Mouse (Mus musculus): Measurements from ENCODE around the gene Lamp2.

The Lamp2 gene

GRCm38 (mm10) chrX:38453924-38454323 is 2.3 kb downstream of the Lamp2 start:
- Histone ChIP-seq H3K36me3 (ENCODE audit: control insufficient read depth, insufficient read depth, low read length, poor library complexity, severe bottlenecking) (no peaks in the 10 kb centered on the region), H3K27me3 (ENCODE audit: control insufficient read depth, insufficient read depth, low read length, poor library complexity, severe bottlenecking) (no peaks in the 10 kb centered on the region)
- DNase-seq (ENCODE audit: low read depth, low spot score): no peak

GRCm38 (mm10) chrX:38450476-38450875 is 5.8 kb downstream of the Lamp2 start:
- DNase-seq (ENCODE audit: low read depth, low spot score): no peak
- no peaks in the 10 kb centered on the region for H3K27me3 ChIP-seq (ENCODE audit: control insufficient read depth, insufficient read depth, low read length, poor library complexity, severe bottlenecking)
- H3K36me3 ChIP-seq (ENCODE audit: control insufficient read depth, insufficient read depth, low read length, poor library complexity, severe bottlenecking): no peaks in the 10 kb centered on the region

GRCm38 (mm10) chrX:38445705-38446104 is 10.5 kb downstream of the Lamp2 start:
- H3K27me3 ChIP-seq (ENCODE audit: control insufficient read depth, insufficient read depth, low read length, poor library complexity, severe bottlenecking): no peaks in the 10 kb centered on the region
- H3K36me3 ChIP-seq (ENCODE audit: control insufficient read depth, insufficient read depth, low read length, poor library complexity, severe bottlenecking): no peaks in the 10 kb centered on the region
- no peak for DNase-seq (ENCODE audit: low read depth, low spot score)

GRCm38 (mm10) chrX:38442425-38442824 is 13.8 kb downstream of the Lamp2 start:
- no peaks in the 10 kb centered on the region for H3K36me3 ChIP-seq (ENCODE audit: control insufficient read depth, insufficient read depth, low read length, poor library complexity, severe bottlenecking)
- no peak for DNase-seq (ENCODE audit: low read depth, low spot score)

GRCm38 (mm10) chrX:38439629-38440028 is 16.6 kb downstream of the Lamp2 start:
- H3K36me3 ChIP-seq (ENCODE audit: control insufficient read depth, insufficient read depth, low read length, poor library complexity, severe bottlenecking): no peaks in the 10 kb centered on the region; the same call in 1 of the 2 replicates
- DNase-seq (ENCODE audit: low read depth, low spot score): no peak
- H3K27me3 ChIP-seq (ENCODE audit: control insufficient read depth, insufficient read depth, low read length, poor library complexity, severe bottlenecking): no peaks in the 10 kb centered on the region

More at GRCm38 (mm10) chrX:38442425-38442824, 13.8 kb downstream of the Lamp2 start:
- H3K27me3 ChIP-seq (ENCODE audit: control insufficient read depth, insufficient read depth, low read length, poor library complexity, severe bottlenecking): no peaks in the 10 kb centered on the region

- peak; percentile 76 for DNase-seq (ENCODE audit: low read depth, low spot score)
- Histone ChIP-seq H3K36me3 (ENCODE audit: control insufficient read depth, insufficient read depth, low read length, poor library complexity, severe bottlenecking) (no peaks in the 10 kb centered on the region; the same call in 1 of the 2 replicates), H3K27me3 (ENCODE audit: control insufficient read depth, insufficient read depth, low read length, poor library complexity, severe bottlenecking) (no peaks in the 10 kb centered on the region)
These were observed 18.0 kb downstream of the Lamp2 start for GRCm38 (mm10) chrX:38438147-38438791.

- DNase-seq (ENCODE audit: low read depth, low spot score): no peak
- Histone ChIP-seq H3K36me3 (ENCODE audit: control insufficient read depth, insufficient read depth, low read length, poor library complexity, severe bottlenecking) (no peaks in the 10 kb centered on the region), H3K27me3 (ENCODE audit: control insufficient read depth, insufficient read depth, low read length, poor library complexity, severe bottlenecking) (no peaks in the 10 kb centered on the region)
These were observed 26.8 kb downstream of the Lamp2 start for GRCm38 (mm10) chrX:38429455-38429854.

- no peak for DNase-seq (ENCODE audit: low read depth, low spot score)
These were observed 27.3 kb downstream of the Lamp2 start for GRCm38 (mm10) chrX:38428818-38429440.

GRCm38 (mm10) chrX:38426043-38426442 is 30.2 kb downstream of the Lamp2 start:
- no peak for DNase-seq (ENCODE audit: low read depth, low spot score)
- Histone ChIP-seq H3K27me3 (ENCODE audit: control insufficient read depth, insufficient read depth, low read length, poor library complexity, severe bottlenecking) (no peaks in the 10 kb centered on the region), H3K36me3 (ENCODE audit: control insufficient read depth, insufficient read depth, low read length, poor library complexity, severe bottlenecking) (no peaks in the 10 kb centered on the region)

More at GRCm38 (mm10) chrX:38428818-38429440, 27.3 kb downstream of the Lamp2 start:
- Histone ChIP-seq H3K27me3 (ENCODE audit: control insufficient read depth, insufficient read depth, low read length, poor library complexity, severe bottlenecking) (no peaks in the 10 kb centered on the region), H3K36me3 (ENCODE audit: control insufficient read depth, insufficient read depth, low read length, poor library complexity, severe bottlenecking) (no peaks in the 10 kb centered on the region)

GRCm38 (mm10) chrX:38423096-38423495 is 33.2 kb downstream of the Lamp2 start:
- DNase-seq (ENCODE audit: low read depth, low spot score): no peak

GRCm38 (mm10) chrX:38422396-38422795 is 33.9 kb downstream of the Lamp2 start:
- Histone ChIP-seq H3K36me3 (ENCODE audit: control insufficient read depth, insufficient read depth, low read length, poor library complexity, severe bottlenecking) (no peaks in the 10 kb centered on the region), H3K27me3 (ENCODE audit: control insufficient read depth, insufficient read depth, low read length, poor library complexity, severe bottlenecking) (no peaks in the 10 kb centered on the region)
- DNase-seq (ENCODE audit: low read depth, low spot score): no peak

More at GRCm38 (mm10) chrX:38423096-38423495, 33.2 kb downstream of the Lamp2 start:
- H3K27me3 ChIP-seq (ENCODE audit: control insufficient read depth, insufficient read depth, low read length, poor library complexity, severe bottlenecking): no peaks in the 10 kb centered on the region
- no peaks in the 10 kb centered on the region for H3K36me3 ChIP-seq (ENCODE audit: control insufficient read depth, insufficient read depth, low read length, poor library complexity, severe bottlenecking)

GRCm38 (mm10) chrX:38403879-38404278 is 52.4 kb downstream of the Lamp2 start:
- no peak for DNase-seq (ENCODE audit: low read depth, low spot score)
- H3K27me3 ChIP-seq (ENCODE audit: control insufficient read depth, insufficient read depth, low read length, poor library complexity, severe bottlenecking): no peaks in the 10 kb centered on the region
- H3K36me3 ChIP-seq (ENCODE audit: control insufficient read depth, insufficient read depth, low read length, poor library complexity, severe bottlenecking): peaks cover 2% of the 10 kb centered on the region; the same call in 1 of the 2 replicates

GRCm38 (mm10) chrX:38402981-38403380 is 53.3 kb downstream of the Lamp2 start:
- Histone ChIP-seq H3K27me3 (ENCODE audit: control insufficient read depth, insufficient read depth, low read length, poor library complexity, severe bottlenecking) (no peaks in the 10 kb centered on the region), H3K36me3 (ENCODE audit: control insufficient read depth, insufficient read depth, low read length, poor library complexity, severe bottlenecking) (peaks cover 2% of the 10 kb centered on the region; the same call in 1 of the 2 replicates)
- DNase-seq (ENCODE audit: low read depth, low spot score): no peak

GRCm38 (mm10) chrX:38402004-38402403 is 54.2 kb downstream of the Lamp2 start:
- no peak for DNase-seq (ENCODE audit: low read depth, low spot score)
- Histone ChIP-seq H3K27me3 (ENCODE audit: control insufficient read depth, insufficient read depth, low read length, poor library complexity, severe bottlenecking) (no peaks in the 10 kb centered on the region), H3K36me3 (ENCODE audit: control insufficient read depth, insufficient read depth, low read length, poor library complexity, severe bottlenecking) (no peaks in the 10 kb centered on the region)

- no peaks in the 10 kb centered on the region for H3K36me3 ChIP-seq (ENCODE audit: control insufficient read depth, insufficient read depth, low read length, poor library complexity, severe bottlenecking)
- no peaks in the 10 kb centered on the region for H3K27me3 ChIP-seq (ENCODE audit: control insufficient read depth, insufficient read depth, low read length, poor library complexity, severe bottlenecking)
- no peak for DNase-seq (ENCODE audit: low read depth, low spot score)
These were observed 55.6 kb downstream of the Lamp2 start for GRCm38 (mm10) chrX:38400616-38401015.
